Mouse (Mus musculus) brown adipose tissue, adult 24 weeks (tissue): ENCODE measurements around the gene Setd1a. TPM values are rescaled to one million over a fixed set of nuclear protein-coding genes. Genes with fewer than 3 reads are reported as not detected.
"Not testable (repeated sequence)": the region's sequence is repeated elsewhere in the genome, so short reads cannot be mapped to it uniquely, and the experiment has no call there.

Experiments
- H3K27ac ChIP-seq: fragments of 200-500 bp; replicated peaks from 2 replicates; pipeline ENCODE4 v1.5.1; 2012; ENCODE audit warnings: low read depth, mild to moderate bottlenecking, low read length
- H3K4me1 ChIP-seq: fragments of 200-500 bp; 2 replicates; pipeline ENCODE4 v1.6.1; 2012; ENCODE audit warnings: low read length, mixed read lengths; ENCODE audit not compliant: control insufficient read depth, insufficient read depth, insufficient read length
- H3K4me3 ChIP-seq: fragments of 200-500 bp; 2 replicates; pipeline ENCODE4 v1.5.1; 2012; ENCODE audit warnings: low read depth, mild to moderate bottlenecking, low read length, moderate library complexity; ENCODE audit not compliant: insufficient read depth
- polyA plus RNA-seq: library from polyadenylated mRNA; stranded (reverse); fragments of >200 nt; gene quantifications from 2 replicates; pipeline ENCODE4 v1.2.4, GENCODE M21; 2012; ENCODE audit not compliant: missing spikeins, insufficient read depth, insufficient read length

Gene Setd1a
- polyA plus RNA-seq: 11.7 and 13.6 TPM in 2 replicates

GRCm38 (mm10) chr7:127776426-127776825 lies at the start of gene Setd1a:
TSS of gene Setd1a (plus strand) at chr7:127776670.
- peak within 1 kb of the TSS; percentile 97 for H3K27ac ChIP-seq
- peaks cover 6% of the 10 kb centered on the region for H3K4me1 ChIP-seq
- H3K4me3 ChIP-seq: peak within 1 kb of the TSS; percentile 73

- H3K4me1 ChIP-seq: no peaks in the 10 kb centered on the region
- no peak overlapping the region for H3K27ac ChIP-seq
- H3K4me3 ChIP-seq: no peak overlapping the region
Observed at GRCm38 (mm10) chr7:127727898-127728297, 48.6 kb upstream of the Setd1a start.

- H3K4me1 ChIP-seq: no peaks in the 10 kb centered on the region
- H3K4me3 ChIP-seq: no peak overlapping the region
- no peak overlapping the region for H3K27ac ChIP-seq
Observed at GRCm38 (mm10) chr7:127730170-127730569, 46.3 kb upstream of the Setd1a start.

DNA sequence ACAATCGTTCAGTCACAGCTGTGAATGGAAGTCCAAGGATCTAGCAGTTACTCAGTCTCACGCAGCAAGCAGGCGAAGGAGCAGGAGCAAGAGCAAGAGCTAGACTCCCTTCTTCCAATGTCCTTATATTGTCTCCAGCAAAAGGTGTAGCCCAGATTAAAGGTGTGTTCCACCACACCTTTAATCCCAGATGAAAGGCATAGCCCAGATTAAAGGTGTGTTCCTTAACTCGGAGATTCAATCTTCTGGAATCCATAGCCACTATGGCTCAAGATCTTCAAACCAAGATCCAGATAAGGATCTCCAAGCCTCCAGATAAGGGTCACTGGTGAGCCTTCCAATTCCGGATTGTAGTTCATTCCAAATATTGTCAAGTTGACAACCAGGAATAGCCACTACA lies 44.4 kb upstream of the Setd1a start, which contains the start of gene Ctf2:
Ctf2 (minus strand) TSS at position 101 of the 400 bp plus-strand sequence.
- not testable (repeated sequence) for H3K4me3 ChIP-seq, H3K27ac ChIP-seq

DNA sequence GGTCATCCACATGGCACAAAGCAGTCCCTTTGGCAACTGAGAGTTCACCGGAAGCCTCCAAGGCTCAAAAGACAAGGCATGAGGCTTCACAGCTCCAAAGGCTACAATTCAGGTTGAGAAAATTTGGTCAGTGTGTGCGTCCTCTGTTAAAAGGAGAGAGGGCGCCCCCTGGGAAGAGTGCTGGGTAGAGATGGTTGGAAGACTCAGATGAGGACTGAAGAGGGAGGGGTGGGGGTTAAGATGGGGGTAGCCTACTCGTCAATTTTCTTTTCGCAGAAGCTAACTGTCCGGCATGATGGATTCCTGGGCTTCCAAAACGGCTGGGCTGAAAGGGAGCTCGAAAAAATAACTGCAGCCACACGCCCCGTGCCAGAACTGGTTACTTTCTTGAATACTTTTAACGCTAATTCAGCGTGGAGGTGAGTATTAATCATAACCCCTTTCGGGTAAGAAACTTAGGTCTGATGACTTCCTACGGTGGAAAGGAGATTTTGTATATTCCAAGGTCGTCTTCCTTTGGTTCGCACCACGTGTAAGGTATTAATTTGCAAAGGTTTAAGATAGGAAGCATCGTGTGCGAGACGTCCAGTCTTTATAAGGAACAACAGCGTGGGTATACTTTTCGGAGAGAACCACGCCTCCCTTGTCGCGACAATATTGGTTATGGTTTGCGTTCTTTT lies 32.0 kb upstream of the Setd1a start, which contains the start of gene Fbxl19:
Fbxl19 (plus strand) TSS at position 178 of the 680 bp plus-strand sequence.
- H3K27ac ChIP-seq: peak within 1 kb of the TSS; percentile 75
- H3K4me3 ChIP-seq: peak within 1 kb of the TSS; percentile 79
- no peaks in the 10 kb centered on the region for H3K4me1 ChIP-seq

More for the DNA sequence above, 44.4 kb upstream of the Setd1a start, which contains the start of gene Ctf2:
- not testable (repeated sequence) for H3K4me1 ChIP-seq

DNA sequence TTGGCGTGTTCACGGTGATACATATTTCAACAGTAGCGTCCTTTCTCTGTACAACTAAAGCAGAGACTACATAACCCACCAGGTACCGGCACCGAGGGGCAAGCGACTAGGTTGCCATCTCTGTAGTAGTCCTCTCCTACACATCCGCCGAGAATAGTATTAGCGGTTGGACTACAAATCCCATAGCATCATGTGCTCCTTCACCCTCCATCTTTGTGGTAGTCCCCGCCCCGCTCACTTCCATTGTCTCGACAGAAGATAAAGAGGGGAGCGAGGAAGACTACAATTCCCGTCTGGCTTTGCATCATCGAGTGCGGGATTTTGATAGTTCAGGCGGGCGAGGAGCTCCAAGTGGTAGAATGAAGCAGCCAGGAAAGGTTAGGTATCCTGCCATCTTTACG lies 31.2 kb upstream of the Setd1a start:
- H3K27ac ChIP-seq: peak overlapping the region; percentile 81
- H3K4me3 ChIP-seq: peak overlapping the region; percentile 79
- H3K4me1 ChIP-seq: no peaks in the 10 kb centered on the region

- H3K4me1 ChIP-seq: no peaks in the 10 kb centered on the region
- peak overlapping the region; percentile 81 for H3K27ac ChIP-seq
- H3K4me3 ChIP-seq: peak overlapping the region; percentile 79
Observed at GRCm38 (mm10) chr7:127745652-127746493, 30.6 kb upstream of the Setd1a start.

- Histone ChIP-seq H3K4me1 (no peaks in the 10 kb centered on the region), H3K27ac (no peak overlapping the region), H3K4me3 (peak overlapping the region; percentile 79)
Observed at GRCm38 (mm10) chr7:127746494-127747491, 29.7 kb upstream of the Setd1a start.

DNA sequence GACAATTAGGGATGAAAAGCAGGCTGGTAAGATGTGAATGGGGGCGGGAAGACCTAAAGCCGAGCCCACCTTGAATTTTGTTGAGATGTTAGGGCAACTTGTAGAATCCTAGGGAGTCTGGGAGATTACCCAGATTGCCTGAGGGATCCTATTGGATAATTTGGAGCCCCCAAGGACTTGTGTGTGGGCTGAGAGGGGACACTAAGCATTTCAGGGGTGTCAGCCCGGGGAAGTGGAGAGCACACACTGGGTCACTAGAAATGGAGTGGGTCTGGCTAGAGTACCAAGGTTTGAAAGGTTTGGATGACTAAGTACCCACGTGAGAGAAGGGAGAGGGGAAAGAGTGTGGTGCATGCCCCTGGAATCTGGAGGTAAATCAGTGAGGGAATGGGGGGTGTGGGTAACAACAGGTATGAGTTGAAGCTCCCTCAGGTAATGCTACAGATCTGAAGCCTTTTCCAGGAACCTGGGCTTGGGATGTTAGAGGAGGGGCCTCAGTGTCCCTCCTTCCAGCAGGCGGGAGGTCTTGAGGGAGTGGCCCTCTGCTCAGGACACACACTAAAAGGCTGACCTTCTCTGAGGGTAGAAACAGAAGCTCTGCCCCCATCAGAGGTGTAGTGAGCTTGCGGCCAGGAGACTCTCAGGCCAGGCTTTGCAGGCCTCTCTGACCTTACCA lies 28.8 kb upstream of the Setd1a start:
- H3K4me1 ChIP-seq: no peaks in the 10 kb centered on the region
- no peak overlapping the region for H3K4me3 ChIP-seq
- H3K27ac ChIP-seq: no peak overlapping the region

- Histone ChIP-seq H3K4me3 (no peak overlapping the region), H3K27ac (no peak overlapping the region), H3K4me1 (no peaks in the 10 kb centered on the region)
Observed at GRCm38 (mm10) chr7:127748235-127748560, 28.3 kb upstream of the Setd1a start.

DNA sequence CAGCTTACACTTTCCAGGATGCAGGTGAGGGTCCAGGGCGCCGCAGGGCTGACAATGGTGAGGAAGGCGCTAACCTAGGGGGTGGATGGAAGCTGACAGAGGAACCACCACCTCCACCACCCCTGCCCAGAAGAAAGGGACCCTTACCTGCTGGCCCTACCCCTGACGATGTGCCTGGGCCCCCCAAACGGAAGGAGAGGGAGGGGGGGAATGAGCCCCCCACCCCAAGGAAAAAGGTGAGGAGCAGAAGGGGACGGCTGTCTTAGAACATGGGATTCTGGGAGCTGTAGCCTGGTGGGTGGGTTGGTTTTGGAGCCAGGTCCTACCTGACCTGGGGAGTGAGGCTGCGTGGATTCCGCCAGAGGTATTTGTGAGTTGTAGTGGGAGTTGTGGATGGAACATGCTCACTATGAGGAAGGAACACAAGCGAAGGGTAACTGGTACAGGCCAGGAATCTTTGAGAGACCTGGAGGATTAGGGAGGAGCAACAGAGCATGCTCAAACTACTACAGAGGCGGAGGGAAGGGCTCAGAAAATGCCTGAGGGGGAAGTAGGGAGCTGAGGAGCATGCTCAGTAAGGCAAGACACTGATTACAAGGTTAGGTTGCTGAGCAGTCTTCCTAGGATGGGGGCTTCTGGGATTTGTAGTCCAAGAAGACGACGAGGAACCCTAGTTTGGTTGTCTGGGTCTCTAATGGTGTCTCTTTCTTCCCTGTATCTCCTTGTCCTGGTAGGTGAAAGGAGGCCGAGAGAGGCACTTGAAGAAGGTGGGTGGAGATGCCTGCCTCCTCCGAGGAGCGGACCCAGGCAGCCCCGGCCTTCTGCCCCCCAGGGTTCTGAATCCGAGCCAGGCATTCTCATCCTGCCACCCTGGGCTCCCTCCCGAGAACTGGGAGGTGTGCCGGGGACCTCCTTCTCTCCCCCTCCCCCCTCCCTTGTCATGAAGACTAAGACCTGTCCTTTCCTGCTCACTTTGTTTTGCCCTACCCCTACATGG lies 26.0 kb upstream of the Setd1a start:
- Histone ChIP-seq H3K4me3 (no peak overlapping the region), H3K27ac (no peak overlapping the region), H3K4me1 (no peaks in the 10 kb centered on the region)

DNA sequence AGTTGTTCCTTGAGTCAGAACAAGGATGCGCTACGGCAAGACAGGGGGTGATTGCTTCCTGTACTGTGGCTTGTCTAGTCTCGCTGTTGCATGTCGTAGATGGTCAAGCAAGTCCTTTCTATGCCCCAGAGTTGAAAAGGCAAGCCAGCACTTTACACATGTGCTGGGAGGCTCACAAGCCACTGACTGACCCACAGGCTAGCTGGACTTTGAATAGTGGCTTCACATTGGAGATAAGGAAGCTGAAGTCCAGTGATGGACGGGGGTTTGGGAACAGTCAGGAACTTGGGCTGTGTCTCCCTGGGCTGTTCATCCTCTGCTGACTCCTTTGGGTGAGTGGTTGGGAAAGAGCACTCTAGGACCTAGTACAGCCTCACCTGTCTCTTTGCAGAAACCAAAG lies 24.9 kb upstream of the Setd1a start:
- Histone ChIP-seq H3K4me1 (no peaks in the 10 kb centered on the region), H3K27ac (no peak overlapping the region), H3K4me3 (no peak overlapping the region)

GRCm38 (mm10) chr7:127752069-127752468 lies 24.4 kb upstream of the Setd1a start:
- Histone ChIP-seq H3K4me3 (no peak overlapping the region), H3K4me1 (no peaks in the 10 kb centered on the region), H3K27ac (no peak overlapping the region)
